Mouse (Mus musculus): ENCODE measurements at regions not wholly inside any gene's neighbourhood (a gene's known extent, or its start where the extent isn't known, plus 50 kb on each side); places are given as distances from the start of the nearest gene placed in this dataset.

DNA sequence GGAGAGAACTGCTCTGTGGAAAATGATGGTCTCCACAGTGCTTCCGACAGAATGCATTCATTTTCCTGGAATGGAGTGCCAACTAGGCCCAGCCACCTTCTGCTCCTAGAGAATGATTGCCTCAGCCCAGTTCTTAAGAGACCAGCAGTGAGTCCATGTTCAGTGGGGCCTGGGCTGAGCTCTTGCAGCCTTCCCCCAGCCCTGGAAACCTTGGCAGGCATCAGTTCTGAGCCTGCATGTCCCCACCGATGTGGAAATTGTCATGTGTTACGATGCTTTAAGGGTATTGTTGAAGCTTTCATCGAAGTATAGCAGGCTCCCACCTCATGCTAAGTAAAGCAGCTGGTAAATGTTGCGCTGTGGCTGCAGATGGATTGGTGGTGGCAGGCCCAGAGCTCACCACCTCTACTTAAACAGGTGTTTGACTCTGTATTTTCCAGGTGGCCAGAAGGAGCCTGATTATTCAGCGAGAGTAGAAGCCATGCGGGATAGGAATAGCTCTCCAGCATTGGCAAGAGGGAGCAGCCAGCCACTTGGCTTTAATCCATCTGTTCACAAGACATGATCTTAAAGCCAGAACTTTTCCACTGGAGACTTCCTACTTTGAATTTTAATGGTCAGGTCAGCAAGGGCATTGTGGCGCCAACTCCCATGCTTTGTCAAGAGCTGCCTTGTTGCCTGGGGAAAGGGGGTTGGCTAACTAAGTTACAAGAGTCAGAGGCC is 437.5 kb downstream of the Meis1 start:
- no peak for DNase-seq

DNA sequence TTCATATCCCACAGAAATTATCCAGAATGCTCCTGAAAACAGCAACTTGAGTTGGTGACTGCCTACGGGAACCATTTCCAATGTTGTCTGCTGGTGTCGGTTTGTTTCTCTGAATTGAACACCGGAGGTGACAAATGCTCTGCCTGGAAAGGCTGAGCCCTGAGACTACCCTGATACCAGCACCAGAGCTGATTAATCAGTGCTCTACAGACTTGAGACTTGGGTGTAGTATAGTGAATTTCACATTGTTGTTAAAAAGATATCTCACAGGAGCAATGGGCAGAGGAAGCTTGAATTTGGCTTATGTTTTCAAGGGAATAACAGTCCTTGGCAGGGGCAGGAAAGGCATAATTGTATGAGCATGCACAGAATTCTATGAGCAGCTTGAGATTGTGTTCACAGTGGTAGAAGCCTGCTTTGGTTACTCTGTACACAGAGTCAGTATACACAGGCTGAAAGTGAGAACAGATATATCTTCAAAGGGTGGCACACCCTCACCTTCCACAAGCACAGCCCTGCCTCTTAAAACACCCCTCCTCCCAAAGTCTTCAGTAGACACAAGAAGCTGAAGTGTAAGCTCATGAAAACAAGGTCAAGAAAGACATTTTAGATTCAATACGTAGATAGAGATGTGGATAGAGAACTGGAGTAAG is 447.1 kb downstream of the Meis1 start:
- no peak for DNase-seq

- DNase-seq: no peak
Observed at GRCm38 (mm10) chr11:18563011-18563410, 455.8 kb downstream of the Meis1 start.

DNA sequence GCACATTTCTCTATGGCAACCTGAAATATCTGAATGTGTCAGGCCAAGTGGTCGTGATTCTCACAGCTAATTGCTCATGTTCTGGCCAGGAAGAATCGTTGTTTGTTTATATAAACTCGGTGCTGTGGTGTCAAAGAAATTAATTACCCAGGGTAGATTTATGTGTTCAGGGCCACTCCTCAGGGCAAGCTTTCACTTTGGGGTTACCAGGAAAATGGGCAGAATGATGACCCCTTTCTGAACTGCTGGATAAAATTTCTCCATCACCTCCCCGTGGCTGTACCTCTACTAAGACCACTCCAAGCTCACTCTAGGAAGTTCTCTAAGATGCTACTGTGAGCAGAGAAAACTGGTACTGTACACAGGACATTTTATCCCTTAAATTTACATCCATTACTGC is 460.1 kb downstream of the Meis1 start:
- no peak for DNase-seq

DNA sequence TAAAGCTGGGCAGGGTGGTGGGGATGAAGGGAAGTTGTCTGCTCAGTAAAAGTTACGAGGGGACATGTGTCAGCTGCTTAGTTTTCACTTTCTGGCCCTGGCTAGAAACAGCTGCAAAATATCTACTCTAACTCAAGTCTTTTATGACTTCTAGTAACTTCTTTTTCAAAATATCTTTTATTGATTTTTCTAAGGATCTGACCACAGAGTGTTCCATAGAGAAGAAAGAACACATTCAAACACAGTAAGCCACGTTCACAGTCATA is 483.3 kb downstream of the Meis1 start:
- DNase-seq: no peak

DNA sequence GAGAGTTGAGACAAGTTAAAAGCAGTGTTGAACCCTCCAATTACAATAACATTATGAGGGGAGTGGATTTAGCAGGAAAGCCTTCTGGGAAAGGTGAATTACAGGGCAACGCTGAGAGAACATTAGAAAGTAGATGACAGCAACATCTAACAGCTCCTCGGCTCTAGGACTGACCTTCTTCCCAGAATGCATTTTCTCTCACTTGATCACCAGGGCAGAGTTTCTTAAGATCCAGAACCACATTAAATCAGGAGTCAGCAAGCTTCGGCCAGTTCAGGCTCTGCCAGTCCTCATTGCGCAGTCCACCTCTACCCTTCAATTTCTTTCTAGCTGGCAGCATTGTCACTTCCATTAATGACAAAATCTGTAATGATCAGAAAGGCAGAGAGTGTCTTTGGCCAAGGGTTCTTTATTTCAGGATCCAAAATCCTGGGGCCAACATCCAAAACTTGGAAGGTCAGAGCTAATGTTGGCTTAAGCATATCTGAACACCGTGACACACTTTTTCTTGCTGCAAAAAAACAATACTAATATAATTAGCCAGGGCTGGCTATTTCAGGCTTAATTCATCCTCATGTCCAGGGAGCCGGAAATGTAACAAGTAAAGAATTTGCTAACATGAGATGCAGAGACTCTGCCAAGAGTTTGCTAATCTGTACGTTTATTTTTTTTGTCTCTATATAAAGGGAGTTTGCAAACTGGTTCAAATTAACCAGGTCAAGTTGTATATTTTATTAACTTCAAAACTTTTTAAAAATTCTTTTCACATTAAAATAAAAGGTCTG is 483.8 kb downstream of the Meis1 start:
- no peak for DNase-seq

- DNase-seq: peak; percentile 25
Observed at GRCm38 (mm10) chr11:18531264-18532110, 487.3 kb downstream of the Meis1 start.

DNA sequence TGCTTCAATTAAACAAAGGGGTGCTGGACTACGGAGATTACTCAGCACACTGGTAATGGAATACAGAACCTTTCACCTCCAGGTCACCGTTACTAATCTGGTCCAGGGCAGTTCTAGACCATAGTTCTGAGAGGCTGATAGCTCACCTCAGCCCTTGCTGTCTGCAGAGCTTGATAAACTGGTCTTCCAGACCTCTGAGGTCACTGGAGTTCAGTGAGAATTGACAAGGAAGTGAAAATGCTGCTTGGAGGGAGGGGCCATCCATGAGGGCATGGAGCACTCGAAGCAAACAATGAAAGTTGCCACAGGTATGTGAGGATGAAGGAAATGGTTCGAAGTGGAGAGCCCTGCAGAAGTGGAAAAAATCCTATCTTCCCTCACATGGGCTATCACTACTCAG is 490.2 kb downstream of the Meis1 start:
- DNase-seq: no peak

GRCm38 (mm10) chr11:18495108-18495757 is 523.6 kb downstream of the Meis1 start:
- DNase-seq: no peak

DNA sequence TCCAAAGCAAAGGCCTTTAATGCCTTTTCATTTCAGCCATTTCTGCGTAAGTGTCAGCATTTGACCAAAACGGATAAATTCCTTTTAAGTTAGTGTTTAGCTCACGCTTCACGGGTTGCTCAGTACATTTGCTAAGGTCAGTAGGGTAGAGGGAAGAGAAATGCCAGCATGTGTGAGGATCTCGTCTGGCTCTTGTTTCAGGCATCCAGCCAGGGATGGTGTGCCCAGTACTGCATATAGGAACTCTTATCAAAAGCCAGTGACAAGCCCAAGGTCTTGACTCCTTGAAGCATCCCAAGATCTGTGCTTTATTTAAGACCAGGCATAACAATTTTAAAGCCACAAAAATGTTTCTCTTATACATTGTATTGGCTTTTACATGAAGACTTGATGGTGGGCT is 524.8 kb downstream of the Meis1 start:
- no peak for DNase-seq

GRCm38 (mm10) chr11:18493086-18493485 is 525.7 kb downstream of the Meis1 start:
- DNase-seq: no peak

DNA sequence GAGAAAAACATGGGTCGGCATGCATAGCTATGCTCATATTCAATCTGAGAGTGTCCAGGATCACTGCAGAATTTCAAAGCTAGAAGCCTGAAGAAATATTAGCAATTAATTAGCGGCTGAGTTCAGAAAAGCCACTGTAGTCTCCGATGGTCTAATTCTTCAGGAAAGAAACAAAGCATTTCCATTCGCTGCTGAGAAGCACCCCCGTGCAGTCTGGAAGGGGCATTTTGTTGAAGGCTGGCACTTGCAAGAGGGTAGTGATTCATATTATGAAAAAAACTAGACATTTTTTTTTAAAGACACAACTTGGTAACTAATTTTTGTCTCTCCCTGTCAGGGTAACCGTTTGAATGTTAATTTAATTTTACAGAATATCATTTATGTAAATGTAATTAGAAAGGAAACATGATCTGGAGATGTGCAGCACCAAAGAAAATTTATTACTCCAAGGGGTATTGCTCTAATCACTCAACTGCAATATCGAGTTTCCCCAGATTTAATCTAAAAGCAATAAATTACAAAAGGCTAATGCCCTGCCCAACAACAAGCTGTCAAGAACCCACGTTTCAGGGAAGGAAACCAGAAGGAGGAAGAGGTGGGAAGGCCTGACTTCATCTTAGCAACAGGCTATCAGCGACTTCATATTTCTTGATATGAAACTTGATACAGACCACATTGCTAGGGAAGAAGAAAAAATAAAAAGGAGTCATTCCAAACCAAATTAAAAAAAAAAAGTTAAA is 529.1 kb downstream of the Meis1 start:
- no peak for DNase-seq

- no peak for DNase-seq
Observed at GRCm38 (mm10) chr11:18478841-18479240, 525.2 kb upstream of the Etaa1 start.

DNA sequence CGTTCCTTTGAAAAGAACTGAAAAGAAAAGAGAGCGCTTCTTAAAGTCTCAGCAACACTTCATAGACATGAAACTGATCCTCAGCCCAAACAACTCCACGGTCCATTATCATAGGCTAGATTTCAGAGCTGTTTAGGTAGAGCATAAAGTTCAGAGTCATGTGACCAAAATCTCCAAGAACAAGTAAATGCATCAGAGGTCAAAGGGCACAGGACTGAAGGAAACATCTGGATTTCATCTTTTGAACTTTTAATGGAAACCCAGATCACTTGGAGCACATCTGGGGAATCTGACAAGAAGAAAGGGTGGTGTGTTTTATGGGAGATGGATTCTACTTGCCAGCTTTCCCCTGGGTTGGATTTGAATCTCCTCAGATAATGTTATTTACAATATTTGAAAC is 497.6 kb upstream of the Etaa1 start:
- no peak for DNase-seq

DNA sequence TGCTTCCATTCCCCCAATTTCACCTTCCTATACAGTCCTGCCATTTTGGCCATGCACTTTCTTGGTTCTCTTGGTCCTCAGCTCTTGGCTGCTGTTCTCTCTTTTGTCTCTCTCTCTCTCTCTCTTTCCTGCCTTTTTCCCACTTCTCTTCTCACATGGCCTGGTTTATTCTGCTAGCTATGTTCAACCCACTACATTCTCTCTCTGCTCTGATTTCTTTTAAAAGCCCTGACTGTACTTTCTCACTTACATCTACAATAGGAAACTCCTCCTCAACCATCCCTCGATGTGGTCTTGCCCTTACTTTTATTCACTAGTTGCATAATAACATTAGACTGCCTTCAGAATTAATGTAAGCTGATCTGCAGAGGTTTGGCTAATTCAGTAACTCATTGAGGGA is 495.2 kb upstream of the Etaa1 start:
- DNase-seq: no peak

DNA sequence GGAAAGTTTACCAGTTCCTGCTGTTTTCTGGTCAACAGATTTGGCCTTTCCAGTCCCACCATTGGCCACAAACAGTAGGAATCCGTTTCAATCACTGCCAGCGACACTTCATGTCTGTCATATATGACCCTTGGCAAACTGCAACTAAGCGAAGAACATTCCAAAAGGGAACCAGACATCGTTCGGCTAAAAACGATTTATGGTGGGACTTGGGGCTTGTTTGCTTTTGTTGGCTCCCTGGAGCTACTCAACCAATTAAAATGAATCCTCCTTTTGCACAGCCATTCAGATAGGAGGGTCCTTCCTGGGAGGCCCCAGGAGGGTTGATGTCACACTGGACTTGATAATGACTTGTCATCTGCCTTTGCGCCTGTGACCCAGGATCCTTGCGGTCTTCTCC is 490.9 kb upstream of the Etaa1 start:
- DNase-seq: no peak

DNA sequence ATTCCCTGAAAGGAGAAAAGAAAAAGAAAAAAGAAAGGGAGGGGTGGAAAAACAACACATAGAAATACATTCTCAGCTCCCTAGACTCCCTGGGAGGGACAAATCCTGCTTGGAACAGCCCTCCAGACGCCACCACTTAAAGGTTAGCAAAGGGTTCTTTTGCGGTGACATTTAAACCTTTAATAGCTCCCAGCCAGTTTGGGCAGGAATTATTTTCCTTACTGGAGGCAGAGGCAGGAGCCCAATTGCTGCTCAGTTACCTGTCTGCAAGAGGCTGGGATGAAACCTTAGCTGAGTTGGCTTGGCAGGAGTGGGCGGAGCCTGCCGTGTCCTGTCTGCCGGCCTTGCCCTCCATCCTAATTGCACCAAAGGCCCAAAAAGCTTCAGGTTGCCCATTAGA is 490.4 kb upstream of the Etaa1 start:
- no peak for DNase-seq

DNA sequence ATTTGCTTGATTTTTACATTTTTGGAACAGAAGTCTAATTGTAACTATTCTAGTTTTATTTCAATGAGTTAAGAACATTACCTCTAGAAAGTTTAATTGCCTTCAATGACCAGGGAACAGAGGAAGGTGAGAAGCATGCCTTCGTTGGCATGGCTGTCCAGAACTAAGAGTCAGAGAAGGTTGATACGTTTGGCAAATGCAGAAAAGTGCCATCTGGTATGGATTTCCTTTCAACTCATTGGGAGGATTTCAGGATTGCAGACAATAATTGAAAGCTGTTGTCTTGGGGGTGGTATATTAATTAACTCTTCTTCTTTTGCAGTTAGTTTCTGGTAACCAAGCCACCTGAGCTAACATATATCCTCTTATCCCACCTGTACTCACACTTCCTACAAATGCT is 489.5 kb upstream of the Etaa1 start:
- no peak for DNase-seq

DNA sequence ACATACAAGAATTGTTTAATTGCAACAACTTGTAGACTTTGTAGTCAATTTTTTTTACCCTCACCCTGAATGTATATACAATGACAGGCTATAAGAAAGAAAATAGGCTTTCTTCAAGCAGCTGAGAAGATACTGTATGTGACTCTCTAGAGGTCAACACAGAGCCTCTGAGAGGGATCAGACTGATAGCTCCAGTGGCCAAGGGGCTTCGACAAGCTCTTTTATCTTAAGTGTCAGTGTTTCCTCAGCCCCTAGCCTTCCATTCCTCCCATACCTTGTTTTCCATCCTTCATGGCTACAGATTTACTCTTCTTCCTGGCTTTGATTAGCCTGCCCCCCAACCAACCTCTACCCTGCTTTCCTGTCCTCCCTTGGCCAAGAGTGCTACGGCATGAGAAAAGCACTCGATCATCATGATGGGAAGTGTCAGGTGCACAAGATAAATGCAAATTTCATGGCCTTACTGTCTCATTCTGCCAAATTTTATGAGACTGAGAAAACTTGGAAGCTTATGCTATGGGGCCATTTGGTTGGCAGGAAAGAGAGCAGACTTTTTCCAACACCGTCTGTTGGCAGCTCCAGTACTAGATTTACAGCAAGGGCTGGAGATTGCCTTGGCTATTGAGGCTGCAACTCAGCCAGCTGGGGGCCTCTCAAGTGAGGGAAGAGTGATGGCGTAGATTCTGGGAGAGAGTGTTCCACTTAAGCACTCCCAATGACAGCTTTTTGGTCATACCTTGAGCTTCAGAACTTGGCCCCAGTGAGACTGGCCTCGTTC is 484.3 kb upstream of the Etaa1 start:
- DNase-seq: no peak

DNA sequence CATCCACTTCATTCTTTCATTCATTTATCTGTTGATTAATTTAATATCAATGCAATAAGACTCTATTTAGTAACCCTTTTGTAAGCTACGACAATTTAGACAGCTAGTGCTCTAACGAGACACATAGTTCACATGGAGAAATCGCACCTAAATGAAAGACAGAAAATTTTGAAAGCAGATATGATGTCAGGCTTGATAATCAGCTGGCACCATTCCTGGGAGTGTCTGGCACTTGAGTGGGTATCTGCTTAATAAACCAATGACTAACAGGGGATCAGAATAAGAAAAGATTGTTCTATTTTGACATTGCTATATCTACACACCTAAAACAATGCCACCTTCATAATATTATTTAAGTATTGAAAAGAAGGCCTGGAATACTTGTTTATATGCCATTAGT is 467.4 kb upstream of the Etaa1 start:
- no peak for DNase-seq

GRCm38 (mm10) chr11:18413769-18414168 is 460.1 kb upstream of the Etaa1 start:
- DNase-seq: no peak

Measured in gastrocnemius, postnatal 10 days (tissue).